Mouse (Mus musculus) MEL (cell line): ENCODE measurements around the gene Gm12830. TPM values are rescaled to one million over a fixed set of nuclear protein-coding genes. Genes with fewer than 3 reads are reported as not detected.

Experiments used
- DNase-seq: peaks from one replicate; pipeline ENCODE4 v3.0.0; 2011; ENCODE audit warnings: low read depth, low spot score
- H3K27ac ChIP-seq: 2 replicates; pipeline ENCODE4 v1.5.1; 2012; ENCODE audit warnings: low read depth, mild to moderate bottlenecking, control low read depth, low read length, moderate library complexity; ENCODE audit not compliant: control insufficient read depth
- H3K27me3 ChIP-seq, 2 experiments: fragments of 150-350 bp in 1 of 2; sonication (generic) in 1 of 2; 2 replicates each; pipeline ENCODE4 v1.6.1; 2012; ENCODE audit warnings: low read length in 2 of 2, mild to moderate bottlenecking in 2 of 2, improper control_type of control experiment in 1 of 2, moderate library complexity in 1 of 2; ENCODE audit not compliant: insufficient read depth in 2 of 2, control insufficient read depth in 1 of 2
- H3K36me3 ChIP-seq, 2 experiments: 2 replicates each; pipeline ENCODE4 v1.6.1; 2012 to 2014; ENCODE audit warnings: low read length in 2 of 2, improper control_type of control experiment in 1 of 2, inconsistent platforms in 1 of 2, mild to moderate bottlenecking in 1 of 2; ENCODE audit not compliant: insufficient read depth in 2 of 2, control insufficient read depth in 1 of 2
- H3K4me1 ChIP-seq, 2 experiments: fragments of 150-350 bp in 1 of 2; sonication (generic) in 1 of 2; 2 replicates each; pipeline ENCODE4 v1.6.1; 2012; ENCODE audit warnings: low read length in 2 of 2, improper control_type of control experiment in 1 of 2, mild to moderate bottlenecking in 1 of 2; ENCODE audit not compliant: insufficient read depth in 2 of 2, control insufficient read depth in 1 of 2
- H3K4me3 ChIP-seq, 2 experiments: fragments of 150-350 bp in 1 of 2; sonication (generic) in 1 of 2; 2 replicates each; pipeline ENCODE4 v1.5.1; 2012; ENCODE audit warnings: low read depth in 2 of 2, low read length in 2 of 2, mild to moderate bottlenecking in 2 of 2, moderate library complexity in 2 of 2, control low read depth in 1 of 2, improper control_type of control experiment in 1 of 2; ENCODE audit not compliant: control insufficient read depth in 1 of 2, insufficient read depth in 1 of 2
- H3K79me2 ChIP-seq: 2 replicates; pipeline ENCODE4 v1.6.1; 2012; ENCODE audit warnings: mild to moderate bottlenecking, low read length, moderate library complexity; ENCODE audit not compliant: control insufficient read depth, poor library complexity, insufficient read depth
- H3K9ac ChIP-seq: 2 replicates; pipeline ENCODE4 v1.6.1; 2012; ENCODE audit warnings: low read depth, mild to moderate bottlenecking, control low read depth, low read length, moderate library complexity; ENCODE audit not compliant: control insufficient read depth, poor library complexity, severe bottlenecking
- H3K9me3 ChIP-seq: fragments of 150-350 bp; sonication (generic); replicated peaks from 2 replicates; pipeline ENCODE4 v1.6.1; 2012; ENCODE audit warnings: mild to moderate bottlenecking, low read length, improper control_type of control experiment, moderate library complexity; ENCODE audit not compliant: insufficient read depth
- CHD1 ChIP-seq: IDR thresholded peaks from 2 replicates; pipeline ENCODE4 v1.6.1; 2012; ENCODE audit warnings: low read depth, mild to moderate bottlenecking, inconsistent platforms, low read length, improper control_type of control experiment
- CTCF ChIP-seq, 3 experiments: IDR thresholded peaks in 2 of 3; conservative IDR thresholded peaks in 1 of 3; 2 replicates each; pipeline ENCODE4 v1.5.1; 2011 to 2012; ENCODE audit warnings: low read length in 3 of 3, low read depth in 2 of 3, mild to moderate bottlenecking in 2 of 3, improper control_type of control experiment in 1 of 3, inconsistent platforms in 1 of 3, mixed read lengths in 1 of 3, moderate library complexity in 1 of 3; ENCODE audit not compliant: control insufficient read depth in 1 of 3, insufficient read depth in 1 of 3, poor library complexity in 1 of 3, severe bottlenecking in 1 of 3
- ETS1 ChIP-seq: IDR thresholded peaks from 2 replicates; pipeline ENCODE4 v1.6.1; 2012; ENCODE audit warnings: low read depth, mild to moderate bottlenecking, inconsistent platforms, low read length, improper control_type of control experiment, moderate library complexity
- GATA1 ChIP-seq: IDR thresholded peaks from 2 replicates; pipeline ENCODE4 v1.6.1; 2011; ENCODE audit warnings: low read depth, low read length, improper control_type of control experiment
- MAX ChIP-seq: IDR thresholded peaks from 2 replicates; pipeline ENCODE4 v1.6.1; 2011; ENCODE audit warnings: low read length, improper control_type of control experiment
- MXI1 ChIP-seq: IDR thresholded peaks from 2 replicates; pipeline ENCODE4 v1.6.1; 2011; ENCODE audit warnings: mild to moderate bottlenecking, low read depth, low read length, improper control_type of control experiment
- MYC ChIP-seq: IDR thresholded peaks from 2 replicates; pipeline ENCODE4 v1.6.1; 2011; ENCODE audit warnings: low read depth, mild to moderate bottlenecking, low read length, improper control_type of control experiment, moderate library complexity
- NRF1 ChIP-seq: IDR thresholded peaks from 2 replicates; pipeline ENCODE4 v1.6.1; 2014; ENCODE audit warnings: low read depth, mild to moderate bottlenecking, inconsistent platforms, low read length, improper control_type of control experiment, moderate library complexity; ENCODE audit not compliant: poor library complexity, insufficient read depth, severe bottlenecking
- POLR2AphosphoS5 ChIP-seq: IDR thresholded peaks from 2 replicates; pipeline ENCODE4 v1.6.1; 2012; ENCODE audit warnings: low read depth, borderline replicate concordance, mild to moderate bottlenecking, inconsistent platforms, low read length, moderate library complexity, mixed read lengths
- RCOR1 ChIP-seq: IDR thresholded peaks from 2 replicates; pipeline ENCODE4 v1.6.1; 2012; ENCODE audit warnings: low read depth, mild to moderate bottlenecking, inconsistent platforms, low read length, improper control_type of control experiment
- UBTF ChIP-seq: IDR thresholded peaks from 2 replicates; pipeline ENCODE4 v1.6.1; 2012; ENCODE audit warnings: low read depth, mild to moderate bottlenecking, inconsistent platforms, low read length, improper control_type of control experiment, moderate library complexity, borderline replicate concordance; ENCODE audit not compliant: insufficient read depth
- USF1 ChIP-seq: IDR thresholded peaks from 2 replicates; pipeline ENCODE4 v1.6.1; 2014; ENCODE audit warnings: low read depth, mild to moderate bottlenecking, inconsistent platforms, low read length, improper control_type of control experiment, moderate library complexity
- polyA plus RNA-seq, 2 experiments: library from polyadenylated mRNA; stranded (reverse) in 1 of 2; unstranded in 1 of 2; fragments of >175 nt in 1 of 2; fragments of >200 nt in 1 of 2; gene quantifications; 2 replicates each; pipeline versions ENCODE4 v1.2.1 to v1.2.4; 2012; ENCODE audit warnings: low replicate concordance in 2 of 2, low read depth in 1 of 2; ENCODE audit not compliant: insufficient read length in 2 of 2, insufficient read depth in 1 of 2, missing spikeins in 1 of 2
- total RNA-seq: library from RNA; depleted of rRNA; stranded (reverse); fragments of 300-350 nt; gene quantifications from 2 replicates; pipeline ENCODE4 v1.2.3, GENCODE M21; 2012

Gm12830 gene
- total and polyA plus RNA-seq, 3 experiments: not detected

DNA sequence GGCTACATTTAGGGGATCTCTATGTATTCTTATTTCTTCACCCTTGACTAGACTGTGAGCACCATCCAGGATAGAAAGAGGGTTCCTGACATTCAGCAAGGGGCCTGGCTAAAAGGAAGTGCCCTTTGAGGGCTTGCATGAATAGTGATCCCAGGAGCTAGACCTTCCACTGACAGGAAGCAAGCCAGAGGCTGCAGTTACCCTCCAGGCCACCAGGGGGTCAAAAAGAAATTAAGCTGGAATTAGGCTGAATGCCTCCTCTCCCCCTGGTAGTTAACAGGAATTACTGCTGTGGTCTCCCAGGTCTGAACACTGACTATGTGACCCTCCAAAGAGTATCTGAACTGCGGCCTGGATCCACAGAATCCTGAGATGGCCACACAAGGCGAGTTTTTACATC, 27.7 kb upstream of the Gm12830 start:
- no peaks in the 10 kb centered on the region for H3K36me3 ChIP-seq
- DNase-seq: peak; percentile 3
- no peaks in the 10 kb centered on the region for H3K4me1 ChIP-seq
- H3K9ac ChIP-seq: no peak overlapping the region
- H3K4me3 ChIP-seq: no peak overlapping the region
- no peaks in the 10 kb centered on the region for H3K27me3 ChIP-seq
- no peak overlapping the region for H3K27ac ChIP-seq
- no peaks in the 10 kb centered on the region for H3K9me3 ChIP-seq
- H3K79me2 ChIP-seq: no peaks in the 10 kb centered on the region
- TF ChIP-seq CTCF (IDR thresholded peaks at IDR 0.05 in 2 of 3, conservative IDR thresholded peaks at IDR 0.05 in 1 of 3; ENCODE audit: control insufficient read depth in 1 of 3, insufficient read depth in 1 of 3, low read depth in 2 of 3, low read length in 3 of 3, poor library complexity in 1 of 3, severe bottlenecking in 1 of 3) (peak; percentile 2 to 38 (median 7); a peak in 3 of 6 replicates), MYC (no peak)
- TF ChIP-seq, all 39 proteins: peak for 1

DNA sequence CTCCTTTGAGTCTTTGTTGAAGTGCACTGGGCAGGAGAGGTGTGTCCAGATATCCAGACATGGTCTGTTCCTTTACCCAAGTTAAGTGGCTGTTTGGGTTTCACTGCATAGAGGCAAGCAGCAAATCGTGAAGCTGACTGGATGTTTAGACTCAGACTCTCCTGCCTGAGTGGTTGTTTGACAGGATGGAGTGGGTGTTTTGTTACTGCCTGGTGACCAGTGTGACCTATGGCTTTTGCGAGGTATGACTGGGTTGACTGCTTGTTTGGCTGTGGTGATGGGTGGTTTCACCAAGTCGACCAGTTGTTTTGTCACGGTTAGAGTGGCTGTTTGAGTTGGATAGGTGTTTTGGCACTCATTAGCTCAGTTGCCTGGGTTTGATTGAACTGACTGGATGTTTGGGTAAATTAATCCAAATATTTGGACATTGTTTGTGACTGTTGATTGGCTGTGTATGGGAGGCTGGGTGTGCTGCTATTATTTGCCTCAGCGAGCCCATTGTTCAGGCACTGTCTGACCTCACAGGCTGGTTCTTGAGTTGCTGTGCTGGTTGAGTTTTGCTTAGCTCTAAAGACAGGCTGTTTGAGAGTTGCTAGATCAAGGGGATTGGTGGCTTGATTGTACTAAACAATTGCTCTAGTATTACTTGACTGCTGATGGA, 24.1 kb upstream of the Gm12830 start:
- no peak for TF ChIP-seq UBTF
- no peak for TF ChIP-seq ETS1
- no peak for TF ChIP-seq GATA1
- no peak for TF ChIP-seq CHD1
- TF ChIP-seq USF1: no peak
- no peak for TF ChIP-seq CTCF (IDR thresholded peaks at IDR 0.05 in 2 of 3, conservative IDR thresholded peaks at IDR 0.05 in 1 of 3; ENCODE audit: control insufficient read depth in 1 of 3, insufficient read depth in 1 of 3, low read depth in 2 of 3, low read length in 3 of 3, poor library complexity in 1 of 3, severe bottlenecking in 1 of 3)
- no peak for TF ChIP-seq MXI1
- TF ChIP-seq MAX: no peak

DNA sequence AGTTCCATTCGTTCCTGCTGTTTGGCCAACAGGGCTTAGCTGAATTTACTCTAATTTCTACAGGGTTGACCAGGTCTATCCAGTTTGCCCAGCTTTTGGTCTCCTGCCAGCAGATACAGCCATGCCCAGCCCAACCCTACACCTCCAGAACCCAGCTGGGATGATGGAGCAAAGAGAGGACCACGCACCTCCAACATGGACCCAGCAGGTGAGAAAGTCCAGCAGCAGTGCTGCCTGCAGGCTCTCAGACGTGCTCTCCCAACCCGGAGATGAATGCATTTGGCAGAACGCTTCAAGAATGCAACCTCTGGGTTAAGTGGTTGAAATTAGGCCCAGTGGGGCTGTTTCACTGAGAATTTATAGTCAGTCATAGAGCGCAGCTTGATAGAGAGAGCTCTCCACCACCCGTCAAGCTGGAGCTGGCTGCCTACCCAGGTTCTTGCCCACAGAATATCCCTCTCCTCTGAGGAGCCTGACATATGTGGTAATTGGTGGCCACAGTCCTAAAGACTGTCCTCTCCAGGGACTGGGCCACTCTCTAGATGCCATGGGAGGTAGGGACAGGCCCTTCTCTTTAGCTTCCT, 23.4 kb upstream of the Gm12830 start:
- no peaks in the 10 kb centered on the region for H3K27me3 ChIP-seq
- no peaks in the 10 kb centered on the region for H3K4me1 ChIP-seq
- no peak for TF ChIP-seq RCOR1
- no peak for TF ChIP-seq NRF1
- TF ChIP-seq POLR2AphosphoS5: no peak
- H3K9me3 ChIP-seq: no peaks in the 10 kb centered on the region
- no peaks in the 10 kb centered on the region for H3K36me3 ChIP-seq
- no peak overlapping the region for H3K27ac ChIP-seq
- no peak for DNase-seq
- no peak overlapping the region for H3K9ac ChIP-seq
- H3K4me3 ChIP-seq: no peak overlapping the region
- H3K79me2 ChIP-seq: no peaks in the 10 kb centered on the region

More for the DNA sequence above, 24.1 kb upstream of the Gm12830 start:
- Histone ChIP-seq H3K9me3 (no peaks in the 10 kb centered on the region), H3K4me3 (no peak overlapping the region), H3K4me1 (no peaks in the 10 kb centered on the region), H3K27ac (no peak overlapping the region), H3K9ac (no peak overlapping the region), H3K79me2 (no peaks in the 10 kb centered on the region), H3K27me3 (no peaks in the 10 kb centered on the region), H3K36me3 (no peaks in the 10 kb centered on the region)
- no peak for DNase-seq
